Mouse (Mus musculus): ENCODE measurements around the gene Jade3.

GRCm38 (mm10) chrX:20414885-20415622 lies 10.4 kb upstream of the Jade3 start:
- TF ChIP-seq POLR2A (IDR thresholded peaks at IDR 0.05; ENCODE audit: borderline replicate concordance, extremely low read depth, insufficient read depth, insufficient read length, poor library complexity, severe bottlenecking): no peak
- no peak for TF ChIP-seq CTCF (IDR thresholded peaks at IDR 0.05; ENCODE audit: borderline replicate concordance, extremely low read depth, insufficient read depth, insufficient read length)

All from brain, embryonic 14.5 days (tissue).